Comparison of ENCODE assay signal across 11 mouse cellular contexts in genomic region chr4:119672685-119673084, GRCm38 (mm10). TPM values are rescaled to one million over a fixed set of nuclear protein-coding genes. Genes with fewer than 3 reads are reported as not detected.
A peak's percentile ranks its signal among the peaks of the same experiment; 100 is the strongest.
DNase-seq lines count a peak whose midpoint lies in the region; ATAC-seq and TF ChIP-seq lines count a peak whose summit lies in the region.
"Had no signal": no experiment of that assay in that cellular context is flagged by ENCODE, and none has a peak within 500 bp of the region (broad histone marks: within the 10 kb centered on the region; RNA-seq: fewer than 3 reads in every experiment).

No protein-coding gene starts in this region.

- no peak overlapping the region for H3K9ac ChIP-seq in heart, embryonic 16.5 days (ENCODE audit: low read length)
- H3K9ac ChIP-seq in midbrain, postnatal 0 days (replicated peaks; ENCODE audit: low read length, poor library complexity, severe bottlenecking) = no peak overlapping the region
- H3K9ac ChIP-seq in midbrain, embryonic 16.5 days (ENCODE audit: low read depth, low read length) = no peak overlapping the region
- H3K9ac ChIP-seq: embryonic facial prominence, embryonic 12.5 days; liver, embryonic 13.5 days had no signal

- WGBS in heart, embryonic 16.5 days = 18% methylated on average over 5 of the region's 5 CpGs
- WGBS in midbrain, postnatal 0 days = 37% methylated on average over 5 of the region's 5 CpGs
- 35% methylated on average over 5 of the region's 5 CpGs for WGBS in midbrain, embryonic 16.5 days

- no peak for TF ChIP-seq POLR2A in embryonic fibroblast, embryonic 13.5 days (IDR thresholded peaks at IDR 0.05; ENCODE audit: low read depth, low read length)

- intact Hi-C loops in heart, postnatal 10 days (cut with DNase I) = no loop called here

- H3K4me3 ChIP-seq in heart, embryonic 16.5 days (ENCODE audit: low read length) = no peak overlapping the region
- H3K4me3 ChIP-seq in midbrain, postnatal 0 days (ENCODE audit: low read depth, low read length) = no peak overlapping the region
- H3K4me3 ChIP-seq in midbrain, embryonic 16.5 days (ENCODE audit: low read depth, low read length) = no peak overlapping the region
- H3K4me3 ChIP-seq in embryonic fibroblast, embryonic 13.5 days (ENCODE audit: insufficient read depth, low read length) = no peak overlapping the region
- H3K4me3 ChIP-seq: embryonic facial prominence, embryonic 12.5 days; liver, embryonic 13.5 days had no signal

- no peaks in the 10 kb centered on the region for H3K36me3 ChIP-seq in heart, embryonic 16.5 days (ENCODE audit: control insufficient read depth, insufficient read depth)
- no peaks in the 10 kb centered on the region for H3K36me3 ChIP-seq in midbrain, postnatal 0 days (ENCODE audit: insufficient read depth, low read length)
- H3K36me3 ChIP-seq in midbrain, embryonic 16.5 days (ENCODE audit: control insufficient read depth, insufficient read depth, low read length) = no peaks in the 10 kb centered on the region
- H3K36me3 ChIP-seq: embryonic facial prominence, embryonic 12.5 days; liver, embryonic 13.5 days had no signal

- no peaks in the 10 kb centered on the region for H3K9me3 ChIP-seq in heart, embryonic 16.5 days (replicated peaks; ENCODE audit: control insufficient read depth, low read length)
- H3K9me3 ChIP-seq in midbrain, postnatal 0 days (ENCODE audit: low read length) = no peaks in the 10 kb centered on the region
- H3K9me3 ChIP-seq in midbrain, embryonic 16.5 days (replicated peaks; ENCODE audit: control insufficient read depth, low read length, poor library complexity, severe bottlenecking) = no peaks in the 10 kb centered on the region
- H3K9me3 ChIP-seq: embryonic facial prominence, embryonic 12.5 days; liver, embryonic 13.5 days had no signal

- no peak overlapping the region for H3K4me2 ChIP-seq in heart, embryonic 16.5 days (ENCODE audit: low read depth, low read length)
- no peak overlapping the region for H3K4me2 ChIP-seq in midbrain, postnatal 0 days (ENCODE audit: low read depth, low read length, poor library complexity, severe bottlenecking)
- no peak overlapping the region for H3K4me2 ChIP-seq in midbrain, embryonic 16.5 days (ENCODE audit: low read length)
- H3K4me2 ChIP-seq: embryonic facial prominence, embryonic 12.5 days; liver, embryonic 13.5 days had no signal

- no peak overlapping the region for H3K27ac ChIP-seq in heart, embryonic 16.5 days (ENCODE audit: low read length)
- H3K27ac ChIP-seq in midbrain, postnatal 0 days (ENCODE audit: low read depth, low read length) = no peak overlapping the region
- no peak overlapping the region for H3K27ac ChIP-seq in midbrain, embryonic 16.5 days (ENCODE audit: low read length)
- no peak overlapping the region for H3K27ac ChIP-seq in embryonic fibroblast, embryonic 13.5 days (ENCODE audit: insufficient read depth, low read length)
- H3K27ac ChIP-seq: embryonic facial prominence, embryonic 12.5 days; liver, embryonic 13.5 days had no signal

- peak; percentile 63 for TF ChIP-seq CTCF in midbrain, postnatal 0 days (IDR thresholded peaks at IDR 0.05)
- TF ChIP-seq CTCF in embryonic fibroblast, embryonic 13.5 days (IDR thresholded peaks at IDR 0.05; ENCODE audit: borderline replicate concordance, insufficient read depth, low read length) = peak; percentile 38; the same call in 1 of the 2 replicates

- ATAC-seq in heart, embryonic 16.5 days (replicated peaks; ENCODE audit: extremely low read depth, insufficient read depth, low FRiP score) = 0 out of 2 replicates have a peak, but pooled peaks have one; percentile 40
- no peak; the same call in 1 of the 2 replicates for ATAC-seq in midbrain, postnatal 0 days (ENCODE audit: low FRiP score)
- no peak for ATAC-seq in midbrain, embryonic 16.5 days

- no peak for DNase-seq in heart, postnatal 10 days
- DNase-seq in midbrain, postnatal 0 days (ENCODE audit: low spot score) = peak; percentile 49
- peak; percentile 81 for DNase-seq in thymus, postnatal 25 days
- DNase-seq in layer of hippocampus, postnatal 25 days (ENCODE audit: extremely low spot score in 1 of 2, low spot score in 1 of 2) = no peak
- no peak for DNase-seq in c-Kit-positive CD71-positive TER-119-positive erythroid progenitor cells, embryonic 14.5 days (ENCODE audit: low spot score)
- DNase-seq: gastrocnemius, postnatal 36 days; liver, embryonic 13.5 days had no signal

- peaks cover 8% of the 10 kb centered on the region; the same call in 1 of the 2 replicates for H3K4me1 ChIP-seq in heart, embryonic 16.5 days (ENCODE audit: control insufficient read depth, insufficient read depth, low read length)
- no peaks in the 10 kb centered on the region; the same call in 1 of the 2 replicates for H3K4me1 ChIP-seq in midbrain, postnatal 0 days (ENCODE audit: insufficient read depth, low read length)
- H3K4me1 ChIP-seq in midbrain, embryonic 16.5 days (ENCODE audit: control insufficient read depth, insufficient read depth, low read length) = peaks cover 7% of the 10 kb centered on the region
- H3K4me1 ChIP-seq in embryonic fibroblast, embryonic 13.5 days (ENCODE audit: control insufficient read depth, insufficient read depth, low read length) = no peaks in the 10 kb centered on the region; the same call in 1 of the 2 replicates
- H3K4me1 ChIP-seq: liver, embryonic 13.5 days had no signal

- no peaks in the 10 kb centered on the region for H3K27me3 ChIP-seq in heart, embryonic 16.5 days (ENCODE audit: control insufficient read depth, insufficient read depth, low read length)
- H3K27me3 ChIP-seq in midbrain, postnatal 0 days (ENCODE audit: insufficient read depth, low read length) = no peaks in the 10 kb centered on the region
- no peaks in the 10 kb centered on the region for H3K27me3 ChIP-seq in midbrain, embryonic 16.5 days (ENCODE audit: control insufficient read depth, insufficient read depth, low read depth, low read length)
- H3K27me3 ChIP-seq: embryonic facial prominence, embryonic 12.5 days; liver, embryonic 13.5 days had no signal

RNA-seq across cellular contexts. Expression of gene Guca2b, which starts 13.9 kb away (rescaled TPM):
- polyA plus RNA-seq in heart, embryonic 16.5 days (2015; fragmentation: Nextera tagmentation; extraction: Ambion mirVana) = 2.4 TPM in 1 of 2 replicates, not detected in the other
- total RNA-seq in heart, postnatal 10 days (2021) = not detected
- total RNA-seq in midbrain, postnatal 0 days (2014; rRNA removed) = not detected in 2 replicates
- polyA plus RNA-seq in midbrain, postnatal 0 days (2015; fragmentation: Nextera tagmentation; extraction: Ambion mirVana) = not detected in 2 replicates
- not detected in 2 replicates for polyA plus RNA-seq in midbrain, embryonic 16.5 days (2015; fragmentation: Nextera tagmentation; extraction: Ambion mirVana)
- not detected in 2 replicates for polyA plus RNA-seq in embryonic fibroblast, embryonic 13.5 days (2011; ENCODE audit: insufficient read length, low read depth, missing spikeins)
- not detected for total RNA-seq in layer of hippocampus, postnatal 25 days (2021)
- total RNA-seq: gastrocnemius, postnatal 36 days had no signal
- polyA plus RNA-seq: embryonic facial prominence, embryonic 12.5 days; liver, embryonic 13.5 days had no signal

RNA-seq across cellular contexts. Expression of gene Guca2a, which starts 35.2 kb away (rescaled TPM):
- polyA plus RNA-seq in heart, embryonic 16.5 days (2015; fragmentation: Nextera tagmentation; extraction: Ambion mirVana) = 1.5 TPM in 1 of 2 replicates, not detected in the other
- not detected for total RNA-seq in heart, postnatal 10 days (2021)
- not detected in 2 replicates for total RNA-seq in midbrain, postnatal 0 days (2014; rRNA removed)
- polyA plus RNA-seq in midbrain, postnatal 0 days (2015; fragmentation: Nextera tagmentation; extraction: Ambion mirVana) = not detected in 2 replicates
- polyA plus RNA-seq in midbrain, embryonic 16.5 days (2015; fragmentation: Nextera tagmentation; extraction: Ambion mirVana) = not detected in 2 replicates
- polyA plus RNA-seq in embryonic fibroblast, embryonic 13.5 days (2011; ENCODE audit: insufficient read length, low read depth, missing spikeins) = not detected in 2 replicates
- not detected for total RNA-seq in layer of hippocampus, postnatal 25 days (2021)
- total RNA-seq: gastrocnemius, postnatal 36 days had no signal
- polyA plus RNA-seq: embryonic facial prominence, embryonic 12.5 days; liver, embryonic 13.5 days had no signal

Comparison
In these comparisons a context has a peak if more than half of its experiments do, and no peak if none do; other contexts are left out.
1. DNase-seq: peak in midbrain, postnatal 0 days (single experiment) and thymus, postnatal 25 days (single experiment); none in heart, postnatal 10 days (0 of 2), layer of hippocampus, postnatal 25 days (0 of 2) and c-Kit-positive CD71-positive TER-119-positive erythroid progenitor cells, embryonic 14.5 days (single experiment).